Mouse (Mus musculus): ENCODE data around the gene Hist1h2ac.
"Not testable (repeated sequence)": the region's sequence is repeated elsewhere in the genome, so short reads cannot be mapped to it uniquely, and the experiment has no call there.

Hist1h2ac gene

GRCm38 (mm10) chr13:23683755-23684281, at the start of gene Hist1h2ac, which contains the start of gene Hist1h2bc:
Gene Hist1h2ac (minus strand): TSS chr13:23683948.
Gene Hist1h2bc (plus strand): TSS chr13:23684199.
- peak; percentile 74 to 85 for DNase-seq

- peak; percentile 27 to 37 for DNase-seq
Measured at GRCm38 (mm10) chr13:23732156-23732804, 48.5 kb upstream of the Hist1h2ac start.

DNA sequence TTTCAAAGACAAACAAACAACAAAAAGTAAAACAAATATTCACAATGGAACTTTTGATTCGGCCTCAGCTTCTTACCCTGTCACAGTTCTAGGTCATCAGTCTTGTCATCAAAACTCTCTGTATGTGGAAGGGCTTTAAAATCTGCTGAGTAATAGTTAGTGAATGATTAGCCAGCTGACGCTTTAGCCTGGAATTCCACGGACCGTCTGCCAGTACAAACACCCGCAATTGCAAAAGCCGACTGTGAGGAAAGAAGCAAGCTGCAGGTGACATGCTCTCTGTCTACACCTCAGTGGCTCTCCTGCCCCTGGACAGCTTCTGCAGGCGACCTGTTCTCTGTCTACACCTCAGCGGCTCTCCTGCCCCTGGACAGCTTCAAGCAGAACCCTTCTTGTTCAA, 46.7 kb upstream of the Hist1h2ac start:
- peak; percentile 40 to 51 for DNase-seq

GRCm38 (mm10) chr13:23729706-23730105, 46.0 kb upstream of the Hist1h2ac start:
- DNase-seq, result no peak

- DNase-seq, result no peak
Measured at GRCm38 (mm10) chr13:23729192-23729525, 45.4 kb upstream of the Hist1h2ac start.

- no peak for DNase-seq
Measured at GRCm38 (mm10) chr13:23728472-23729191, 44.9 kb upstream of the Hist1h2ac start.

GRCm38 (mm10) chr13:23725213-23725612, 41.5 kb upstream of the Hist1h2ac start:
- DNase-seq, result no peak

GRCm38 (mm10) chr13:23724239-23724638, 40.5 kb upstream of the Hist1h2ac start:
- DNase-seq, result no peak

DNA sequence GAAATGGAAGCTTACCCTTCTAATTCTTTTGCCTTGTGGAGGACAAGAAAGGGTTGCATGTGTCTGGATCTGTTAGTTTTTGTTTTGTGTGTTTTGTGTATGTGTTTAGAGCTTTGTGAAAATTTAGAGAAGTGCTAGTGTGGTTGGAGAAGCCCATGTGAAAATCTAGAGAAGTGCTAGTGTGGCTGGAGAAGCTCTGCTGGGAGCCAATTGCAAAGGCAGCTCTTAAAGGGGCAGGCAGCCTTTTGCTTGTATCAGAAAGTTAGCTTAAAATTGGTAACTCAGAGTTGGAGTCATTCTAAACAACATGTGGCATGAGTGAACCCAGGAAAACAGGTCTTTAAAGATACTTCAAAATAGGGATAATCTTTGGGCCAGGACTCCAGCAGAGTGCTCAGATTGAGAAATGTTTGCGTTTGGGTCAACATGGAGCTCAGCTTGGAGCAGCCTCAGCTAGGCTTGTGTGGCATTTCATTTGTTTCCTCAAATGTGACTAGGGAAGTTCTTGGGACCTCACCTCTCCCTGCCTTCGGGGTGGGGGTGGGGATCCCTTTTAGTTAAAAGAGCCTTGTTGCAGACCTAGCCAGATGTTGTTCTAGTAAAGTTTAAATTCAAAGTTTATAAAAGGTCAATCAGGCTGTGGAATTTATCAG, 34.0 kb upstream of the Hist1h2ac start:
- DNase-seq, result not testable (repeated sequence)

DNA sequence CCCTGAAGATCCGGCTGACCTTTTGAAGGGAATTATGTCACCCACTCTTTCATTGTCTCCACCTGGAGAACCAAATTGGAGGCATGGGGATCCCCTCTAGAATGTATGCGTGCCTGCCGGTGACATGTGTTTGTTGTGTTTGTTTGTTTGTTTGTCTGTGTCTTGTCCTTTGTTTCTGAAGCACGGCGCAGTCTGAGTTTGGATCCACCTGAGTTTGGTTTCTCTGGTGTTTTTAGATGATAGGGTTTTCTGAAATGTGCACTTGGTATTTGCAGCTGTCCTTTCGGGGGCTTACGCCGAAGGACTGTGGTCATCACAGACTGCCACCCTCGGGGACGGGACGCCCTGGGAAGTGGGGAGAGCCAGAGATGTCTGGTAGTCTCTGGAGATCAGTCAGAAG, 33.4 kb upstream of the Hist1h2ac start:
- DNase-seq, result no peak

GRCm38 (mm10) chr13:23716261-23717042, 32.7 kb upstream of the Hist1h2ac start:
- DNase-seq, result no peak

DNA sequence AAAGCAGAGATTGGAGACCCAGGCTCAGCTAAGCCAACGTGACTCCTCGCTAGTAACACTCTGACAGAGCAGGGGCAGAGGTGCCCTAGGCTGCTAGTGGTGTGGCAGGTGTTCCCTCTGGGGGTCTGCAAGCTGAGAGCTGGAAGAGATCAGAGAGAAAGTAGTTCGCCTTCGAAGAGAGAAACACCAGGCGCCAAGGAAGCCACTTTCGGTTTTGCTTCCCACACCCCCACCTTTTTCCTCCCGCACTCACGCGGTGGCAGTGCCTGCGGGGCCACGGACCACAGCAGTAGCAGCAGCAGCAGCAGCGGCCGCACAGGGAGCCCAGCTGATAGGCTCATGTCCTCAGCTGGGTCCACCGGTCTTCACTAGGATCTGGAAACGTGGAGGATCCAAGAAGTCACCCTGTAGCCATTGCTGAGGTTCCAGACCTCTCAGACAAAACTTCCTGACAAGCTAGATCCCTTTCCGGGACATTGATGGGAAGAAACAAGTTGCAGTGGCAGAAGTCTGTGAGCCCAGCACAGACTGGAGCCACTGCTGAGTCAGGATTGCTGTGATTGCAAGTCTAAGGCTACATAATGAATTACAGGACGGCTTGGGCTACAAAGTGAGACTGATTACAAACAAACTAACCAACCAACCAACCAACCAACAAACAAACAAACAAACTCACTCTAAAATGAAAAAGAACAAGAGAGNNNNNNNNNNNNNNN, 26.8 kb upstream of the Hist1h2ac start, which contains the start of gene Hfe:
Hfe (minus strand) TSS at position 481 of the 716 bp plus-strand sequence.
- peak; percentile 61 to 76 for DNase-seq

DNA sequence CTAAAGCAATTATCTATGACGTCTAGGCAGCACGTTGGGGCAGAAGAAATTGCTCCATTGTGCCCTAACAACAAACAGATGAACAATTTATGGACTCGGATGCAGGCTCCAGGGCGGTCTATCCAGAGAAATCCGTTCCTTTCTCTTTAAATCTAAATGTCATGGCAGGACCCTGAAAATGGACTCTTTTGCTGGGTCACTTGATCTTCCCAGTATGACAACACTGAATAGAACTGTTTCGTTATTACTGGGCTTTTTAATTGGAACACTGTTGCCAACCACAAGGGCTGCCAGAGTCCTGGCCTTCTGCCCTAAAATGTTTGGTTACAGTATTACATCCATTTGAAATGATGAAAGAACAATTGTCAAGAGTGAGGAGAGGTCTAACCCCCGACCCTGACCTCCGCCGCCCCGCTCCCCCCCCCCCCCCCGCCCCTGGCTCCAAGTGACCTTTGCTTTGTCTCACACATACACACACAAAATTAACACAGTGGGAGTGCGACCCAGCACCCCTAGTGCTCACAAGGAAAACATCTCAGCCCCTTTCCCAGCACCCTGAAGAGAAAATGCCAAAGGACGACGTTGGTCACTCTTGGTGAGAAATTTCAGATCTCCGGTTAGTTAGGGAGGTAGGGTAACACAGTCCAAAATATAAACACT, 26.1 kb upstream of the Hist1h2ac start:
- DNase-seq, result no peak

DNA sequence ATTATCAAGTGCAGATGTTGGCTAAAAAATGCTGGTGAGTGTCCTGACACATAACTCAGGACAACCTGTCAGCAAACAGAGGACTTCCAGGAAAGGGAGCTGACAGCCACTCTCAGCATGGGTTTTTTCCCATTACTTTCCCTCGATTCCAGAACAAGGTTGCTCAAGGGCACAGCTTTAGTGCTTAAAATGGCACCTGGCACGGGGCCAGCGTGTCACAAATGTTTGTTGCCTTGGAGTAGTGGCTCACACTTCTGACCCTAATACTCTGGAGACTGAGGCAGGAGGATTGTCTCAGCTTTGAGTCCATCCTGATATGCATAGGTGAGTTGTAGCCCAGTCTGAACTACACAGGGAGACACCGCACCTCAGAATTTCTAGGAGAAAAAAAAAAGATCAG, 24.9 kb upstream of the Hist1h2ac start:
- no peak for DNase-seq

DNA sequence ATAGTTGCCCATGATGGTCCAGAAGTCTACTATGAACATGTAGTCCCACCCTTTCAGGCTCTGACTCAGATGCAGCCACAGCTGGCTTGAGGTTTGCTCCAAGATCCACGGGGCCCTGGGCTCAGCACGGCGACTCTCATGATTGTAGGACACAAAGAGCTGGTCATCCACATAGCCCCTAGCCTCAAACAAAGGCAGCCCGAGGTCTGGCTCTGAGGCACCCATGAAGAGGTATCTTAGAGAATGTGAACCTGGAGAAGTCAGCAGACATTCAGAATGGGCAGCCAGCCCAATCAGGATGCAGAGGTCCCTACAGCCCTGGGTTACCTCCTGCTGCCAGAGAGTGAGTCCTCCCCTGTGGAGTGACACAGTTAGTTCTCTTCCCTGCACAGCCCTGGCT, 24.3 kb upstream of the Hist1h2ac start:
- no peak for DNase-seq

DNA sequence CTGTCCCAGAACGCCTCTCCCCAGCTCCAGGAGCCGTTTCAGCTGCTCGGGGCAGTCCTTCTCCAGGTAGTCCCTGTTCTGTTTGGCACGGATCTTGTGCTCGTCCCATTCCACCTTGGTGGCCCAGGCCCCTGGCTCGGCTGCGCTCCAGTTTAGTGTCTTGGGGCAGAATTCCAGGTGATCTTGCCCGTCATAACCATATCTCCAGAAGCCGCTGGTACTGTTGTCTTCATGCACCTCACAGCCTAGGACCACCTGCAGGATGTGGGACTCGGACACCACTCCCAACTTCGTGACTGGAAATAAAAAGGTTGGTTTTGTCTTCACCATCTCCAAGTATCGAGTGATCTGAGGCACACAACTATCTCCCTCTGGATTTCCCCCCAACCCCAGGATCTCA, 23.0 kb upstream of the Hist1h2ac start:
- DNase-seq, result no peak

DNA sequence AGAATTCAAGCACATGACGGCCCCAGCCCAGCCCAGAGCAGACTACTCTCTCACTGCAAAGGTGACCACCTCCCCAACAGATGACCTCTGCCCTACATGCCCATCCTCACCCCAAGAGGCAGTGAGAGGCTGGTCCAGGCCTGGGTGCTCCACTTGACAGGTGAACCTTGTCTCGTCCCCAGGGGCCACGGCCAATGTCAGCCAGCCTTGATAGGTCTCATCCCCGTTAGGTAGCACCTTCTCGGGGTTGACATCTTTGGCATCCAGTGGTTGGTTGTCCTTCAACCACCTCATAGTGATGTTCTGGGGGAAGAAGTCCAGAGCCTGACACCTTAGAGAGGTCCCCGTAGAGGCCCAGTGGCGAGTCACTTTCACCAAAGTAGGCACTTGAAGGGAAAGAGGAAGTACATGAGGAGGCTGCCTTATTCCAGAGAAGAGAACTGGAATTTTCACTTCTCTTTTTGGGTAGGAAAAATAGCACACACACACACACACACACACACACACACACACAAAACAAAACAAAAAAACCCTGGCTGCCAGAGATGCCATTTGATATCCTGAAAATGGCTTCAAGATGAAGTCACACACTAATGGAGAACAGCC, 22.1 kb upstream of the Hist1h2ac start:
- no peak for DNase-seq

DNA sequence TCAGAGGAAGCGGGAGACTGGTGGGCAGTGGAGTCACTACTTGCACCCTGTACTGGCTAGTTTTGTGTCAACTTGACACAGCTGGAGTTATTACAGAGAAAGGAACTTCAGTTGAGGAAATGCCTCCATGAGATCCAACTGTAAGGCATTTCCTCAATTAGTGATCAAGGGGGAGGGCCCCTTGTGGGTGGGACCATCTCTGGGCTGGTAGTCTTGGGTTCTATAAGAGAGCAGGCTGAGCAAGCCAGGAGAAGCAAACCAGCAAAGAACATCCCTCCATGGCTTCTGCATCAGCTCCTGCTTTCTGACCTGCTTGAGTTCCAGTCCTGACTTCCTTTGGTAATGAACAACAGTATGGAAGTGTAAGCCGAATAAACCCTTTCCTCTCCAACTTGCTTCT, 19.1 kb upstream of the Hist1h2ac start:
- not testable (repeated sequence) for DNase-seq

GRCm38 (mm10) chr13:23702220-23702619, 18.5 kb upstream of the Hist1h2ac start:
- no peak for DNase-seq

DNA sequence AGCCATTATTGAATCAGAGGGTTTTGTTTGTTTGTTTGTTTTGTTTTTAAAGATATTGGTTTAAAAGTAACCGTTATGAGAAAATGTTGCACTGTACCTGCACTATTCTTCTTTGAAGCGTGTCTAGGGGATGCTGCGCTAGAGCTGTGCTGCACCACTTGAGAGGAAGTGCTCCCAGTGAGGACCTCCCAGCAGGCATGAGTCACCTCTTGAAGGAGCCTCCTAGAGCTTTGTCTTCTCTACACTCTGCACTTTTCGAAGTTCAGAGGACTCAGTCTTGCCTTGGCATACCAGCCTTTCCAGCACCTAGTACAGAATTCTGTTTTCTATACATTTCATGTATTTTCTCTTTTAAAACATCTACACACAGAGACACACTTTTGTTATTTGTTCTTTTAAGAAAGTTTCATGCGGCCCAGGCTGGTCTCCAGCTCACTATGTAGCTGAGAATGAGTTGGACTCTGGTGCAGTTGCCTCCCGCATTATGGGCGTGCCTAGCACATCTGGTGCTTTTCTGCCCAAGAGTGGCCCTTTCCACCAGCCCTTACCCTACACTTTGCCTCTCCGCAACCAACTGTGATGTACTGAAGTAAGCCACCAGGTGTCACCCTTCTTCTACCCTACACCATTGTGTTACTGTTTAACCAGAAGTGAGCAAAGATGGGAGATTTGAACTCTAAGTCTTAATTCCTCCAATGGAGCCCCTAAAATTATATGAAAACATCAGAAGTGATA, 17.2 kb upstream of the Hist1h2ac start:
- DNase-seq, result peak; percentile 70 to 78
